Mouse (Mus musculus): ENCODE measurements around the gene Mad1l1.

GRCm38 (mm10) chr5:140037587-140038233 is 283.6 kb downstream of the Mad1l1 start:
- TF ChIP-seq POLR2A (IDR thresholded peaks at IDR 0.05; ENCODE audit: borderline replicate concordance, control insufficient read depth, low read depth, low read length) (no peak), CTCF (IDR thresholded peaks at IDR 0.05; ENCODE audit: control insufficient read depth, insufficient read depth, low read length) (peak; percentile 43; the same call in 1 of the 2 replicates)

Measured in bone marrow, adult 2 months (tissue).